Mouse (Mus musculus) stomach, postnatal 0 days (tissue): Measurements from ENCODE around the gene 1700020A23Rik. TPM values are rescaled to one million over a fixed set of nuclear protein-coding genes. Genes with fewer than 3 reads are reported as not detected.

Experiments
- ATAC-seq: fragments of 200-750 bp; cut with Nextera tagmentation; 2 replicates; pipeline ENCODE4 v1.8.0; 2017; ENCODE audit not compliant: low FRiP score, low TSS enrichment
- DNase-seq: peaks from one replicate; pipeline ENCODE4 v3.0.0-alpha.2; 2016; ENCODE audit warnings: low spot score
- H3K27ac ChIP-seq: fragments of 300-500 bp; sonication (generic); replicated peaks from 2 replicates; pipeline ENCODE4 v1.5.1; 2014; ENCODE audit warnings: mild to moderate bottlenecking, control low read depth
- H3K27me3 ChIP-seq: fragments of 300-500 bp; sonication (generic); 2 replicates; pipeline ENCODE4 v1.6.1; 2014; ENCODE audit warnings: low read length; ENCODE audit not compliant: control insufficient read depth, insufficient read depth
- H3K36me3 ChIP-seq: fragments of 300-500 bp; sonication (generic); 2 replicates; pipeline ENCODE4 v1.6.1; 2014; ENCODE audit warnings: low read length, mixed read lengths; ENCODE audit not compliant: control insufficient read depth, insufficient read depth
- H3K4me1 ChIP-seq: fragments of 300-500 bp; sonication (generic); replicated peaks from 2 replicates; pipeline ENCODE4 v1.6.1; 2014; ENCODE audit warnings: antibody characterized with exemption; ENCODE audit not compliant: control insufficient read depth, insufficient read depth
- H3K4me2 ChIP-seq: fragments of 300-500 bp; sonication (generic); replicated peaks from 2 replicates; pipeline ENCODE4 v1.6.1; 2014; ENCODE audit warnings: low read depth, mild to moderate bottlenecking, control low read depth, moderate library complexity
- H3K4me3 ChIP-seq: fragments of 300-500 bp; sonication (generic); 2 replicates; pipeline ENCODE4 v1.5.1; 2014; ENCODE audit warnings: low read depth, low read length, control low read depth
- H3K9ac ChIP-seq: fragments of 300-500 bp; sonication (generic); 2 replicates; pipeline ENCODE4 v1.6.1; 2014; ENCODE audit warnings: mild to moderate bottlenecking, low read length, control low read depth, mixed read lengths
- H3K9me3 ChIP-seq: fragments of 300-500 bp; sonication (generic); 2 replicates; pipeline ENCODE4 v1.6.1; 2016; ENCODE audit warnings: low read length; ENCODE audit not compliant: control insufficient read depth
- CTCF ChIP-seq: IDR thresholded peaks from 2 replicates; pipeline ENCODE4 v1.5.1; 2016; ENCODE audit warnings: antibody characterized with exemption, low read depth, mild to moderate bottlenecking, moderate library complexity
- EP300 ChIP-seq: optimal IDR thresholded peaks from 2 replicates; pipeline ENCODE3; 2016; ENCODE audit warnings: antibody characterized with exemption
- WGBS: fragments of 180-500 bp; shearing (Covaris S2); extraction: QIAGEN DNeasy Blood & Tissue Kit; methylation state at CpG from one replicate; pipeline ENCODE4 v1.1.7; 2014; 5-methylcytosine and 5-hydroxymethylcytosine counted together
- polyA plus RNA-seq: library from polyadenylated mRNA; unstranded; fragments of >200 nt; fragmentation: Nextera tagmentation; extraction: Ambion mirVana; gene quantifications from 2 replicates; pipeline ENCODE4 v1.2.1, GENCODE M21; 2015

The 1700020A23Rik gene
- polyA plus RNA-seq, 1 experiment from 2014 or later = not detected

GRCm38 (mm10) chr2:130430484-130430883, 25.4 kb downstream of the 1700020A23Rik start:
- ATAC-seq (no peak), DNase-seq (no peak)
- H3K9ac ChIP-seq = no peak overlapping the region
- no peaks in the 10 kb centered on the region for H3K9me3 ChIP-seq
- no peak overlapping the region for H3K4me3 ChIP-seq
- no peaks in the 10 kb centered on the region; the same call in 1 of the 2 replicates for H3K36me3 ChIP-seq
- H3K27me3 ChIP-seq = no peaks in the 10 kb centered on the region
- no peaks in the 10 kb centered on the region for H3K4me1 ChIP-seq
- H3K27ac ChIP-seq = no peak overlapping the region
- WGBS = 66% methylated on average over 3 of the region's 3 CpGs
- TF ChIP-seq EP300 (no peak), CTCF (no peak)
- no peak overlapping the region for H3K4me2 ChIP-seq

GRCm38 (mm10) chr2:130432157-130432556, 27.1 kb downstream of the 1700020A23Rik start:
- H3K4me3 ChIP-seq = no peak overlapping the region
- H3K27ac ChIP-seq = no peak overlapping the region
- DNase-seq (no peak), ATAC-seq (no peak)
- no peak overlapping the region for H3K9ac ChIP-seq
- H3K4me2 ChIP-seq = no peak overlapping the region
- no peaks in the 10 kb centered on the region for H3K9me3 ChIP-seq
- no peaks in the 10 kb centered on the region; the same call in 1 of the 2 replicates for H3K36me3 ChIP-seq
- no peak for TF ChIP-seq EP300
- TF ChIP-seq CTCF = no peak
- no peaks in the 10 kb centered on the region for H3K27me3 ChIP-seq
- WGBS = 67% methylated on average over 3 of the region's 3 CpGs
- no peaks in the 10 kb centered on the region for H3K4me1 ChIP-seq

GRCm38 (mm10) chr2:130433152-130433551, 28.1 kb downstream of the 1700020A23Rik start:
- Histone ChIP-seq H3K4me2 (no peak overlapping the region), H3K4me1 (no peaks in the 10 kb centered on the region), H3K27me3 (no peaks in the 10 kb centered on the region), H3K4me3 (no peak overlapping the region), H3K36me3 (no peaks in the 10 kb centered on the region; the same call in 1 of the 2 replicates), H3K9me3 (no peaks in the 10 kb centered on the region), H3K9ac (no peak overlapping the region), H3K27ac (no peak overlapping the region)
- WGBS = 22% methylated on average over 4 of the region's 4 CpGs
- DNase-seq (peak; percentile 32), ATAC-seq (0 out of 2 replicates have a peak, but pooled peaks have one; percentile 32)
- TF ChIP-seq EP300 (no peak), CTCF (peak; percentile 80)

GRCm38 (mm10) chr2:130436769-130437168, 31.7 kb downstream of the 1700020A23Rik start:
- no peak overlapping the region for H3K4me2 ChIP-seq
- no peak overlapping the region for H3K9ac ChIP-seq
- WGBS = 94% methylated on average over 1 of the region's 1 CpGs
- H3K4me1 ChIP-seq = no peaks in the 10 kb centered on the region
- no peak overlapping the region for H3K27ac ChIP-seq
- no peak overlapping the region for H3K4me3 ChIP-seq
- ATAC-seq = no peak
- TF ChIP-seq EP300 = no peak
- peaks cover 22% of the 10 kb centered on the region for H3K36me3 ChIP-seq
- DNase-seq = no peak
- no peaks in the 10 kb centered on the region for H3K9me3 ChIP-seq
- no peaks in the 10 kb centered on the region for H3K27me3 ChIP-seq

GRCm38 (mm10) chr2:130438861-130439260, 33.8 kb downstream of the 1700020A23Rik start:
- TF ChIP-seq EP300 (no peak), CTCF (no peak)
- no peaks in the 10 kb centered on the region for H3K9me3 ChIP-seq
- no peak overlapping the region for H3K4me3 ChIP-seq
- H3K4me2 ChIP-seq = no peak overlapping the region
- DNase-seq (no peak), ATAC-seq (no peak)
- no peaks in the 10 kb centered on the region for H3K4me1 ChIP-seq
- no peaks in the 10 kb centered on the region for H3K27me3 ChIP-seq
- H3K36me3 ChIP-seq = peaks cover 27% of the 10 kb centered on the region
- no peak overlapping the region for H3K9ac ChIP-seq
- no peak overlapping the region for H3K27ac ChIP-seq
- 80% methylated on average over 3 of the region's 3 CpGs for WGBS

- Histone ChIP-seq H3K4me1 (no peaks in the 10 kb centered on the region), H3K4me3 (no peak overlapping the region), H3K27me3 (no peaks in the 10 kb centered on the region), H3K36me3 (peaks cover 28% of the 10 kb centered on the region), H3K9me3 (no peaks in the 10 kb centered on the region), H3K4me2 (no peak overlapping the region), H3K9ac (no peak overlapping the region), H3K27ac (no peak overlapping the region)
- DNase-seq (no peak), ATAC-seq (no peak)
- no peak for TF ChIP-seq EP300
- no peak for TF ChIP-seq CTCF
- 88% methylated on average over 4 of the region's 4 CpGs for WGBS
Observed at GRCm38 (mm10) chr2:130439840-130440480, 34.9 kb downstream of the 1700020A23Rik start.
